Comparison of ENCODE assay signal across 35 mouse cellular contexts in genomic region chr1:133667721-133668120, GRCm38 (mm10). TPM values are rescaled to one million over a fixed set of nuclear protein-coding genes. Genes with fewer than 3 reads are reported as not detected.
DNase-seq lines count a peak whose midpoint lies in the region; ATAC-seq and TF ChIP-seq lines count a peak whose summit lies in the region.
"Had no signal": no experiment of that assay in that cellular context is flagged by ENCODE, and none has a peak within 500 bp of the region (broad histone marks: within the 10 kb centered on the region; RNA-seq: fewer than 3 reads in every experiment).

No protein-coding gene starts in this region.

- no peaks in the 10 kb centered on the region for H3K9me3 ChIP-seq in forebrain, embryonic 16.5 days (ENCODE audit: control insufficient read depth, low read length)
- no peaks in the 10 kb centered on the region for H3K9me3 ChIP-seq in forebrain, embryonic 11.5 days (ENCODE audit: control insufficient read depth, low read length)
- H3K9me3 ChIP-seq in E14TG2a.4 (ENCODE audit: low read length) = no peaks in the 10 kb centered on the region
- H3K9me3 ChIP-seq: embryonic facial prominence, embryonic 10.5 days; embryonic facial prominence, embryonic 13.5 days; forebrain, embryonic 10.5 days; heart, embryonic 12.5 days; heart, embryonic 15.5 days; hindbrain, embryonic 10.5 days; hindbrain, embryonic 13.5 days had no signal

- H3K27me3 ChIP-seq in forebrain, embryonic 16.5 days (replicated peaks; ENCODE audit: control insufficient read depth, insufficient read depth, low read length) = no peaks in the 10 kb centered on the region
- no peaks in the 10 kb centered on the region for H3K27me3 ChIP-seq in forebrain, embryonic 11.5 days (ENCODE audit: control insufficient read depth, insufficient read depth, low read length)
- no peaks in the 10 kb centered on the region for H3K27me3 ChIP-seq in E14TG2a.4 (ENCODE audit: insufficient read depth, low read length)
- H3K27me3 ChIP-seq: CH12.LX; embryonic facial prominence, embryonic 13.5 days; heart, embryonic 12.5 days; heart, embryonic 15.5 days had no signal

- H3K27ac ChIP-seq in forebrain, embryonic 16.5 days (ENCODE audit: low read length) = no peak overlapping the region
- no peak overlapping the region for H3K27ac ChIP-seq in forebrain, embryonic 11.5 days (ENCODE audit: low read depth, low read length)
- H3K27ac ChIP-seq: embryonic facial prominence, embryonic 10.5 days; embryonic facial prominence, embryonic 13.5 days; forebrain, embryonic 10.5 days; heart, embryonic 15.5 days; hindbrain, embryonic 10.5 days; hindbrain, embryonic 13.5 days had no signal

- H3K4me2 ChIP-seq in forebrain, embryonic 16.5 days (ENCODE audit: low read length) = no peak overlapping the region
- no peak overlapping the region for H3K4me2 ChIP-seq in forebrain, embryonic 11.5 days (ENCODE audit: low read depth, low read length, severe bottlenecking)
- H3K4me2 ChIP-seq: embryonic facial prominence, embryonic 13.5 days; heart, embryonic 12.5 days; heart, embryonic 15.5 days; hindbrain, embryonic 13.5 days had no signal

- H3K9ac ChIP-seq in forebrain, embryonic 16.5 days (replicated peaks; ENCODE audit: low read depth, low read length) = no peak overlapping the region
- no peak overlapping the region for H3K9ac ChIP-seq in forebrain, embryonic 11.5 days (ENCODE audit: low read length)
- H3K9ac ChIP-seq: embryonic facial prominence, embryonic 13.5 days; forebrain, postnatal 0 days; heart, embryonic 12.5 days; heart, embryonic 15.5 days; hindbrain, embryonic 13.5 days had no signal

- no peak for DNase-seq in forebrain, embryonic 11.5 days (ENCODE audit: low spot score)
- DNase-seq in ES-CJ7 (ENCODE audit: low read depth, low spot score) (peak; percentile 99), WW6 (ENCODE audit: low read depth, low spot score) (peak; percentile 86)
- DNase-seq in lung, postnatal 10 days = no peak
- no peak for DNase-seq in gastrocnemius, postnatal 25 days
- no peak for DNase-seq in urinary bladder, postnatal 4 days (ENCODE audit: low spot score in 2 of 2)
- DNase-seq: adrenal gland, adult 2 months; adrenal gland, postnatal 14 days; B cell, adult 2 months; cerebellum, adult 11-12 months; cerebellum, adult 8-10 months; cerebellum, postnatal 10 days; cerebellum, postnatal 36 days; embryo, embryonic 11 days; forebrain, postnatal 0 days; gastrocnemius, postnatal 36 days; heart, postnatal 10 days; heart, postnatal 36 days; kidney, adult 18-20 months; kidney, adult 9 months had no signal

- peak; percentile 31; the same call in 1 of the 2 replicates for ATAC-seq in forebrain, embryonic 16.5 days
- ATAC-seq in forebrain, embryonic 11.5 days (replicated peaks; ENCODE audit: low FRiP score) = no peak
- ATAC-seq: forebrain, postnatal 0 days; hindbrain, embryonic 16.5 days; intestine, embryonic 16.5 days had no signal

- H3K4me1 ChIP-seq in forebrain, embryonic 16.5 days (replicated peaks; ENCODE audit: control insufficient read depth, insufficient read depth, low read length) = no peaks in the 10 kb centered on the region
- H3K4me1 ChIP-seq in forebrain, embryonic 11.5 days (replicated peaks; ENCODE audit: control insufficient read depth, insufficient read depth, low read length) = no peaks in the 10 kb centered on the region
- peaks cover 63% of the 10 kb centered on the region for H3K4me1 ChIP-seq in E14TG2a.4 (replicated peaks; ENCODE audit: low read depth, low read length)
- H3K4me1 ChIP-seq: embryonic facial prominence, embryonic 10.5 days; embryonic facial prominence, embryonic 13.5 days; hindbrain, embryonic 10.5 days; hindbrain, embryonic 13.5 days had no signal

- no peaks in the 10 kb centered on the region for H3K36me3 ChIP-seq in forebrain, embryonic 16.5 days (ENCODE audit: control insufficient read depth, insufficient read depth)
- H3K36me3 ChIP-seq in forebrain, embryonic 11.5 days (ENCODE audit: control insufficient read depth, insufficient read depth, low read length) = no peaks in the 10 kb centered on the region
- H3K36me3 ChIP-seq in E14TG2a.4 (ENCODE audit: insufficient read depth, low read length) = peaks cover 7% of the 10 kb centered on the region
- H3K36me3 ChIP-seq: embryonic facial prominence, embryonic 10.5 days; embryonic facial prominence, embryonic 13.5 days; forebrain, embryonic 10.5 days; heart, embryonic 12.5 days; heart, embryonic 15.5 days; hindbrain, embryonic 10.5 days; hindbrain, embryonic 13.5 days had no signal

- no peak overlapping the region for H3K4me3 ChIP-seq in forebrain, embryonic 16.5 days (replicated peaks; ENCODE audit: low read length)
- H3K4me3 ChIP-seq in forebrain, embryonic 11.5 days (ENCODE audit: low read depth, low read length) = no peak overlapping the region
- H3K4me3 ChIP-seq in E14TG2a.4 (replicated peaks; ENCODE audit: low read length) = peak overlapping the region; percentile 80
- H3K4me3 ChIP-seq: embryonic facial prominence, embryonic 10.5 days; embryonic facial prominence, embryonic 13.5 days; erythroblast, embryonic 14.5 days; forebrain, embryonic 10.5 days; heart, embryonic 12.5 days; heart, embryonic 15.5 days; hindbrain, embryonic 10.5 days; hindbrain, embryonic 13.5 days had no signal

- no peak for TF ChIP-seq CTCF in E14TG2a.4 (conservative IDR thresholded peaks at IDR 0.05; ENCODE audit: low read length)

- WGBS in forebrain, embryonic 16.5 days = 17% methylated on average over 7 of the region's 7 CpGs
- WGBS in forebrain, embryonic 11.5 days = 25% methylated on average over 7 of the region's 7 CpGs

RNA-seq across cellular contexts. Expression of gene Gm38394, which starts 6.6 kb away (rescaled TPM):
- 3.6 and 3.7 TPM in 2 replicates for polyA plus RNA-seq in forebrain, embryonic 16.5 days (2015; fragmentation: Nextera tagmentation; extraction: Ambion mirVana)
- 6.2 and 7.2 TPM in 2 replicates for polyA plus RNA-seq in forebrain, embryonic 11.5 days (2014; fragmentation: Nextera tagmentation; extraction: Ambion mirVana)
- 10 to 100 TPM; 22.2 to 28.3 TPM for total RNA-seq in gastrocnemius, postnatal 25 days (2021)

RNA-seq across cellular contexts. Expression of gene Zbed6, which starts 7.0 kb away (rescaled TPM):
- not detected in 2 replicates for polyA plus RNA-seq in forebrain, embryonic 16.5 days (2015; fragmentation: Nextera tagmentation; extraction: Ambion mirVana)
- polyA plus RNA-seq in forebrain, embryonic 11.5 days (2014; fragmentation: Nextera tagmentation; extraction: Ambion mirVana) = not detected in 2 replicates
- 1 to 10 TPM; 6.1 to 8.9 TPM for total RNA-seq in gastrocnemius, postnatal 25 days (2021)
- polyA plus RNA-seq: adrenal gland, adult 2 months; embryonic facial prominence, embryonic 10.5 days; embryonic facial prominence, embryonic 13.5 days; erythroblast, embryonic 14.5 days; forebrain, embryonic 10.5 days; forebrain, postnatal 0 days; heart, embryonic 12.5 days; heart, embryonic 15.5 days; hindbrain, embryonic 10.5 days; hindbrain, embryonic 13.5 days; hindbrain, embryonic 16.5 days; intestine, embryonic 16.5 days had no signal

RNA-seq across cellular contexts. Expression of gene Lax1, which starts 22.2 kb away (rescaled TPM):
- polyA plus RNA-seq in forebrain, embryonic 16.5 days (2015; fragmentation: Nextera tagmentation; extraction: Ambion mirVana) = not detected in 2 replicates
- 0.36 and 0.57 TPM in 2 replicates for polyA plus RNA-seq in forebrain, embryonic 11.5 days (2014; fragmentation: Nextera tagmentation; extraction: Ambion mirVana)
- under 1 TPM in 1 of 2 experiments, not detected in 1; 0.35 TPM for total RNA-seq in gastrocnemius, postnatal 25 days (2021)
- total RNA-seq: gastrocnemius, adult 8-10 months; gastrocnemius, postnatal 36 days; MEL had no signal
- polyA plus RNA-seq: hindbrain, embryonic 10.5 days; hindbrain, embryonic 16.5 days had no signal

RNA-seq across cellular contexts. Expression of gene Snrpe, which starts 57.6 kb away (rescaled TPM):
- 490 and 513 TPM in 2 replicates for polyA plus RNA-seq in forebrain, embryonic 16.5 days (2015; fragmentation: Nextera tagmentation; extraction: Ambion mirVana)
- 801 and 823 TPM in 2 replicates for polyA plus RNA-seq in forebrain, embryonic 11.5 days (2014; fragmentation: Nextera tagmentation; extraction: Ambion mirVana)
- total RNA-seq in gastrocnemius, postnatal 25 days (2021) = 10 to 100 TPM; 49.4 to 55.1 TPM

Comparison
In these comparisons a context has a peak if more than half of its experiments do, and no peak if none do; other contexts are left out.
1. DNase-seq: peak in ES-CJ7 (single experiment) and WW6 (single experiment); none in forebrain, embryonic 11.5 days (single experiment), lung, postnatal 10 days (single experiment), gastrocnemius, postnatal 25 days (single experiment) and urinary bladder, postnatal 4 days (0 of 2).